ENCODE assay signal across 23 mouse cellular contexts in genomic region chrX:42332906-42333305, GRCm38 (mm10).
DNase-seq lines count a peak whose midpoint lies in the region; ATAC-seq and TF ChIP-seq lines count a peak whose summit lies in the region.
"Had no signal": no experiment of that assay in that cellular context is flagged by ENCODE, and none has a peak within 500 bp of the region (broad histone marks: within the 10 kb centered on the region; RNA-seq: fewer than 3 reads in every experiment).

No protein-coding gene starts in this region.

- TF ChIP-seq EP300 in heart, adult 2 months (IDR thresholded peaks at IDR 0.05; ENCODE audit: insufficient read depth, low read depth, low read length): no peak
- TF ChIP-seq EP300 in lung, postnatal 0 days (IDR thresholded peaks at IDR 0.05): no peak

- H3K36me3 ChIP-seq in heart, embryonic 11.5 days (ENCODE audit: control insufficient read depth, insufficient read depth, low read length): no peaks in the 10 kb centered on the region
- H3K36me3 ChIP-seq in heart, embryonic 15.5 days: no peaks in the 10 kb centered on the region
- no peaks in the 10 kb centered on the region for H3K36me3 ChIP-seq in heart, adult 2 months (ENCODE audit: control insufficient read depth, insufficient read depth, low read length)
- H3K36me3 ChIP-seq in lung, postnatal 0 days (ENCODE audit: insufficient read depth, low read length): no peaks in the 10 kb centered on the region
- H3K36me3 ChIP-seq: embryonic facial prominence, embryonic 15.5 days; forebrain, embryonic 10.5 days; hindbrain, embryonic 15.5 days had no signal

- ATAC-seq in heart, embryonic 11.5 days (replicated peaks; ENCODE audit: insufficient number of reproducible peaks, low FRiP score, low TSS enrichment): no peak
- ATAC-seq in heart, embryonic 15.5 days (replicated peaks; ENCODE audit: insufficient number of reproducible peaks, insufficient read depth, low FRiP score, low read depth): no peak
- ATAC-seq in lung, postnatal 0 days: no peak
- ATAC-seq: forebrain, embryonic 14.5 days; intestine, embryonic 16.5 days had no signal

- no peaks in the 10 kb centered on the region for H3K4me1 ChIP-seq in heart, embryonic 11.5 days (ENCODE audit: control insufficient read depth, insufficient read depth, low read length)
- no peaks in the 10 kb centered on the region for H3K4me1 ChIP-seq in heart, embryonic 15.5 days (replicated peaks)
- no peaks in the 10 kb centered on the region for H3K4me1 ChIP-seq in heart, adult 2 months (ENCODE audit: control insufficient read depth, insufficient read depth, low read length)
- H3K4me1 ChIP-seq in lung, postnatal 0 days (ENCODE audit: insufficient read depth, low read depth, low read length): no peaks in the 10 kb centered on the region
- H3K4me1 ChIP-seq: embryonic facial prominence, embryonic 15.5 days; forebrain, embryonic 10.5 days; hindbrain, embryonic 15.5 days had no signal

- 52% methylated on average over 7 of the region's 7 CpGs for WGBS in heart, embryonic 11.5 days (ENCODE audit: insufficient replicate concordance)
- 45% methylated on average over 7 of the region's 7 CpGs for WGBS in heart, embryonic 15.5 days
- WGBS in heart, adult 2 months: 46% methylated on average over 7 of the region's 7 CpGs
- 50% methylated on average over 7 of the region's 7 CpGs for WGBS in lung, postnatal 0 days

- no peak for TF ChIP-seq CTCF in heart, adult 2 months (IDR thresholded peaks at IDR 0.05)
- TF ChIP-seq CTCF in left cerebral cortex, adult 2 months (IDR thresholded peaks at IDR 0.05): no peak
- no peak for TF ChIP-seq CTCF in lung, postnatal 0 days (IDR thresholded peaks at IDR 0.05)

- no peaks in the 10 kb centered on the region for H3K9me3 ChIP-seq in heart, embryonic 11.5 days (replicated peaks; ENCODE audit: control insufficient read depth, low read length)
- no peaks in the 10 kb centered on the region for H3K9me3 ChIP-seq in heart, embryonic 15.5 days (replicated peaks)
- no peaks in the 10 kb centered on the region for H3K9me3 ChIP-seq in lung, postnatal 0 days (ENCODE audit: low read length)
- H3K9me3 ChIP-seq: embryonic facial prominence, embryonic 15.5 days; forebrain, embryonic 10.5 days; hindbrain, embryonic 15.5 days had no signal

- peak overlapping the region; percentile 41; the same call in 1 of the 2 replicates for H3K27ac ChIP-seq in heart, embryonic 11.5 days (ENCODE audit: low read depth, low read length)
- H3K27ac ChIP-seq in heart, embryonic 15.5 days: peak overlapping the region; percentile 80
- no peak overlapping the region for H3K27ac ChIP-seq in heart, adult 2 months
- H3K27ac ChIP-seq in left cerebral cortex, adult 2 months: peak overlapping the region; percentile 51; the same call in 1 of the 2 replicates
- no peak overlapping the region for H3K27ac ChIP-seq in lung, postnatal 0 days (ENCODE audit: low read length)
- H3K27ac ChIP-seq: embryonic facial prominence, embryonic 15.5 days; forebrain, embryonic 10.5 days; gastrocnemius, adult 2 months; hindbrain, embryonic 15.5 days had no signal

- no peak overlapping the region for H3K4me3 ChIP-seq in heart, embryonic 11.5 days (ENCODE audit: low read depth, low read length)
- no peak overlapping the region for H3K4me3 ChIP-seq in heart, embryonic 15.5 days
- no peak overlapping the region for H3K4me3 ChIP-seq in heart, adult 2 months
- no peak overlapping the region for H3K4me3 ChIP-seq in left cerebral cortex, adult 2 months
- no peak overlapping the region for H3K4me3 ChIP-seq in lung, postnatal 0 days (ENCODE audit: low read depth, low read length)
- H3K4me3 ChIP-seq: embryonic facial prominence, embryonic 15.5 days; erythroblast, embryonic 14.5 days; forebrain, embryonic 10.5 days; gastrocnemius, adult 2 months; hindbrain, embryonic 15.5 days had no signal

- TF ChIP-seq POLR2A in heart, adult 2 months (IDR thresholded peaks at IDR 0.05; ENCODE audit: insufficient read depth, low read depth, low read length): no peak

- H3K79me2 ChIP-seq in heart, adult 2 months (replicated peaks; ENCODE audit: control insufficient read depth, insufficient read depth, low read length): no peaks in the 10 kb centered on the region

- H3K9ac ChIP-seq in heart, embryonic 11.5 days (ENCODE audit: low read depth, low read length): no peak overlapping the region
- no peak overlapping the region for H3K9ac ChIP-seq in heart, embryonic 15.5 days
- no peak overlapping the region for H3K9ac ChIP-seq in heart, adult 2 months (ENCODE audit: low read depth, low read length)
- no peak overlapping the region for H3K9ac ChIP-seq in lung, postnatal 0 days (replicated peaks; ENCODE audit: low read depth)
- H3K9ac ChIP-seq: embryonic facial prominence, embryonic 15.5 days; hindbrain, embryonic 15.5 days had no signal

- H3K27me3 ChIP-seq in heart, embryonic 11.5 days (ENCODE audit: control insufficient read depth, insufficient read depth, low read length): no peaks in the 10 kb centered on the region
- H3K27me3 ChIP-seq in heart, embryonic 15.5 days: no peaks in the 10 kb centered on the region
- no peaks in the 10 kb centered on the region for H3K27me3 ChIP-seq in heart, adult 2 months (ENCODE audit: control insufficient read depth, insufficient read depth, low read length)
- H3K27me3 ChIP-seq in lung, postnatal 0 days (replicated peaks; ENCODE audit: insufficient read depth, low read length): no peaks in the 10 kb centered on the region
- H3K27me3 ChIP-seq: CH12.LX; embryonic facial prominence, embryonic 15.5 days; hindbrain, embryonic 15.5 days had no signal

- no peak for DNase-seq in heart, postnatal 25 days (ENCODE audit: low spot score)
- no peak for DNase-seq in heart, adult 2 months
- DNase-seq in left cerebral cortex, adult 2 months (ENCODE audit: extremely low spot score in 1 of 2, low spot score in 2 of 2): no peak
- DNase-seq in left cerebral cortex, adult 18-20 months (ENCODE audit: low spot score in 2 of 2): no peak
- peak; percentile 40 for DNase-seq in lung, postnatal 0 days (ENCODE audit: low spot score)
- DNase-seq in lung, postnatal 10 days: no peak
- DNase-seq: adrenal gland, postnatal 10 days; cerebellum, adult 11 months; cerebellum, adult 8-10 months; cerebellum, postnatal 14 days; embryo, embryonic 11 days; gastrocnemius, adult 2 months; gastrocnemius, postnatal 25 days; kidney, adult 2 months had no signal

- intact Hi-C loops in heart, postnatal 25 days (cut with DNase I): no loop called here
- intact Hi-C loops in heart, adult 2 months (cut with DNase I): no loop called here
- intact Hi-C loops in left cerebral cortex, adult 2 months (cut with DNase I): no loop called here

- no peak overlapping the region for H3K4me2 ChIP-seq in heart, embryonic 11.5 days
- no peak overlapping the region for H3K4me2 ChIP-seq in heart, embryonic 15.5 days
- H3K4me2 ChIP-seq in lung, postnatal 0 days (replicated peaks; ENCODE audit: low read depth, low read length): no peak overlapping the region
- H3K4me2 ChIP-seq: embryonic facial prominence, embryonic 15.5 days; hindbrain, embryonic 15.5 days had no signal

Comparison
In these comparisons a context has a peak if more than half of its experiments do, and no peak if none do; other contexts are left out.
1. H3K27ac ChIP-seq: peak in heart, embryonic 11.5 days (single experiment), heart, embryonic 15.5 days (single experiment) and left cerebral cortex, adult 2 months (single experiment); none in heart, adult 2 months (single experiment) and lung, postnatal 0 days (single experiment).